Mouse (Mus musculus): ENCODE results near the gene Myo6. TPM values are rescaled to one million over a fixed set of nuclear protein-coding genes. Genes with fewer than 3 reads are reported as not detected.

Gene Myo6
- total and polyA plus RNA-seq, 3 experiments, result 6.0 to 39.5 (median 11.0) TPM

DNA sequence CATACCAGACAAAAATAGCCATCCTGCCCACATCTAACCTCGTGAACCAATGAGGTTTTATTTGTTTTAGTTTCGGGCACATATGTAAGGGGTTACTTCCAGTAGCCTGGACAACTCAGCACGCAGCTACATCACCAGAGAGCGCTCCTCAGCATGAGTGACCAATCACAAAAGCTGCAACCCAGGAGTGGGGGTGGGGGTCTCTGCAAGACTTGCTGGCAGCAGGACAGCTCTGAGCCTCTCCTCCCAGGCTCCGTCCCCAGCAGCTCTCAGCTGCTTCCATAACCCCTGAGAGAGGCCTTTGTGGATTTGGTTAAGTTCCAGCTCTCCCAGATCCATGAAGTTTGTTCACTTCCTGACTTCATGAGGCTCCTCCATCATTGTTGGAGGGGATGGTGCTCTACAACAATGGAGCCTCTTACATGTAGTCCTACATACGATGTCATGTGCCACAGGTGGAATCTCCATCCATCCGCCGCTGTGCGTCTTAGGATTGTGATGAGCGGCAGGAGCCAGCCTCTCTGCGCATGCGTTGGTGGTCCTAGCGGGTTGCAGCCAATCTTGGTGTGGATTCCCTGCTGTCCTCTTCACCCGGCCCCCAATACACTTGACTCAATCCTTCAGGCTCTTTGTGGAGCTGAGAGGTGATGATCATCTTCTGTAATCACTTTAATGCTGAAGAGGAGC, 37.7 kb downstream of the Myo6 start:
- no peak overlapping the region for H3K27ac ChIP-seq (ENCODE audit: insufficient read depth, low read depth)
- H3K9ac ChIP-seq (ENCODE audit: insufficient read depth, low read depth), result no peak overlapping the region
- no peaks in the 10 kb centered on the region for H3K79me2 ChIP-seq (replicated peaks; ENCODE audit: control insufficient read depth, extremely low read depth, insufficient read depth, poor library complexity, severe bottlenecking)
- in situ Hi-C loops (cut with MboI; ENCODE audit: low pct_ligation_motif_present, low pct_unique_long_range_greater_than_20kb, low sequenced_read_pairs), result no loop called here
- no peak overlapping the region for H3K4me2 ChIP-seq (ENCODE audit: insufficient read depth, low read depth, poor library complexity, severe bottlenecking)
- H3K9me3 ChIP-seq (replicated peaks; ENCODE audit: low read length), result no peaks in the 10 kb centered on the region
- no peaks in the 10 kb centered on the region for H3K4me1 ChIP-seq (ENCODE audit: control insufficient read depth in 1 of 2, insufficient read depth in 2 of 2)
- no peaks in the 10 kb centered on the region for H3K36me3 ChIP-seq (replicated peaks in 1 of 2; ENCODE audit: control insufficient read depth in 1 of 2, insufficient read depth in 1 of 2, low read length in 1 of 2)
- no peaks in the 10 kb centered on the region for H3K27me3 ChIP-seq (replicated peaks)
- TF ChIP-seq USF1 (IDR thresholded peaks at IDR 0.05; ENCODE audit: low read depth, low read length) (no peak), MXI1 (IDR thresholded peaks at IDR 0.05; ENCODE audit: low read depth, low read length) (no peak), NRF1 (IDR thresholded peaks at IDR 0.05; ENCODE audit: low read depth, low read length) (no peak), POLR2A (IDR thresholded peaks at IDR 0.05; ENCODE audit: low read depth, low read length) (no peak), ZMIZ1 (IDR thresholded peaks at IDR 0.05; ENCODE audit: low read depth, low read length) (no peak), UBTF (IDR thresholded peaks at IDR 0.05; ENCODE audit: low read depth, low read length) (no peak), USF2 (conservative IDR thresholded peaks at IDR 0.05; ENCODE audit: low read depth, low read length) (no peak), TBP (conservative IDR thresholded peaks at IDR 0.05; ENCODE audit: low read depth, low read length) (no peak), E2F4 (IDR thresholded peaks at IDR 0.05; ENCODE audit: insufficient replicate concordance, low read depth, low read length) (no peak), CHD1 (IDR thresholded peaks at IDR 0.05; ENCODE audit: low read depth, low read length) (no peak), PAX5 (IDR thresholded peaks at IDR 0.05; ENCODE audit: low read length) (no peak), ETS1 (conservative IDR thresholded peaks at IDR 0.05; ENCODE audit: low read depth, low read length) (no peak), BHLHE40 (IDR thresholded peaks at IDR 0.05; ENCODE audit: low read depth, low read length) (no peak), SMC3 (IDR thresholded peaks at IDR 0.05; ENCODE audit: low read depth, low read length) (no peak)
- no peak for DNase-seq (ENCODE audit: extremely low read depth)
- dilution Hi-C loops (cut with MboI; ENCODE audit: extremely low pct_ligation_motif_present, extremely low pct_unique_long_range_greater_than_20kb, low sequenced_read_pairs), result no loop called here
- H3K4me3 ChIP-seq (replicated peaks in 1 of 3; ENCODE audit: low read depth in 2 of 3, low read length in 2 of 3, poor library complexity in 1 of 3), result no peak overlapping the region

DNA sequence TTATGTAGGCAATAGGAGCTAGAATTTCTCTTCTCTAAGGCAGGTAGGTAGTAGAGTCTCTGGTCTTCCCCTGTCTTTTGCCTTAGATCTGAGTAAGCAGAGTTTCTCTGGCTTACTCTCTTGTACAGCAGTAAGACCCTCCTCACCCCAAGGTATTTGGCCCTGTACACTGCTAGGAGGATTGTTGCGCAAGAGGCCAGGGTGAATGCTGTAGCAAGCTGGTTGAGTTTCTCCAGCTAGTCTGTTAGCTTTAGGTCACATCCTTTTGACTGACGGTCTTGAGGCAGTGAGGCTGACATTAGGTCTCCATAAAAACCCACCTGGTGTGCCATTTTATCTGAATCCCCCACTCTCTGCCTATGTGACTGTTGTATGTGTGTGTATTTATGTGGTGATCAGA, 43.9 kb downstream of the Myo6 start:
- TF ChIP-seq MAX (IDR thresholded peaks at IDR 0.05; ENCODE audit: low read length), result no peak
- TF ChIP-seq ZKSCAN1 (IDR thresholded peaks at IDR 0.05; ENCODE audit: borderline replicate concordance, low read depth, low read length), result no peak
- no peak for TF ChIP-seq HCFC1 (IDR thresholded peaks at IDR 0.05; ENCODE audit: low read depth, low read length)
- TF ChIP-seq PAX5 (IDR thresholded peaks at IDR 0.05; ENCODE audit: low read length), result no peak
- TF ChIP-seq ELF1 (IDR thresholded peaks at IDR 0.05; ENCODE audit: low read depth, low read length), result no peak
- no peak for TF ChIP-seq POLR2A (IDR thresholded peaks at IDR 0.05; ENCODE audit: low read depth, low read length)
- TF ChIP-seq CHD1 (IDR thresholded peaks at IDR 0.05; ENCODE audit: low read depth, low read length), result no peak
- TF ChIP-seq CHD2 (IDR thresholded peaks at IDR 0.05; ENCODE audit: low read length), result no peak

More for the DNA sequence above, 43.9 kb downstream of the Myo6 start:
- H3K4me1 ChIP-seq (ENCODE audit: control insufficient read depth in 1 of 2, insufficient read depth in 2 of 2), result no peaks in the 10 kb centered on the region; a peak in 1 of 4 replicates
- no peaks in the 10 kb centered on the region for H3K79me2 ChIP-seq (replicated peaks; ENCODE audit: control insufficient read depth, extremely low read depth, insufficient read depth, poor library complexity, severe bottlenecking)
- H3K27ac ChIP-seq (ENCODE audit: insufficient read depth, low read depth), result no peak overlapping the region
- no peaks in the 10 kb centered on the region for H3K27me3 ChIP-seq (replicated peaks)
- no peak overlapping the region for H3K4me2 ChIP-seq (ENCODE audit: insufficient read depth, low read depth, poor library complexity, severe bottlenecking)
- H3K9ac ChIP-seq (ENCODE audit: insufficient read depth, low read depth), result no peak overlapping the region
- no peaks in the 10 kb centered on the region for H3K36me3 ChIP-seq (replicated peaks in 1 of 2; ENCODE audit: control insufficient read depth in 1 of 2, insufficient read depth in 1 of 2, low read length in 1 of 2)
- in situ Hi-C loops (cut with MboI; ENCODE audit: low pct_ligation_motif_present, low pct_unique_long_range_greater_than_20kb, low sequenced_read_pairs) (no loop called here), dilution Hi-C loops (cut with MboI; ENCODE audit: extremely low pct_ligation_motif_present, extremely low pct_unique_long_range_greater_than_20kb, low sequenced_read_pairs) (no loop called here)
- DNase-seq (ENCODE audit: extremely low read depth), result no peak
- no peak overlapping the region for H3K4me3 ChIP-seq (replicated peaks in 1 of 3; ENCODE audit: low read depth in 2 of 3, low read length in 2 of 3, poor library complexity in 1 of 3)
- H3K9me3 ChIP-seq (replicated peaks; ENCODE audit: low read length), result no peaks in the 10 kb centered on the region

All from CH12.LX (cell line).